Mouse (Mus musculus) right cerebral cortex, postnatal 4 days (tissue): ENCODE measurements around the gene Shank2.

Source experiments
- DNase-seq: peaks from one replicate; pipeline ENCODE4 v3.0.0-alpha.2; 2022

Gene Shank2

DNA sequence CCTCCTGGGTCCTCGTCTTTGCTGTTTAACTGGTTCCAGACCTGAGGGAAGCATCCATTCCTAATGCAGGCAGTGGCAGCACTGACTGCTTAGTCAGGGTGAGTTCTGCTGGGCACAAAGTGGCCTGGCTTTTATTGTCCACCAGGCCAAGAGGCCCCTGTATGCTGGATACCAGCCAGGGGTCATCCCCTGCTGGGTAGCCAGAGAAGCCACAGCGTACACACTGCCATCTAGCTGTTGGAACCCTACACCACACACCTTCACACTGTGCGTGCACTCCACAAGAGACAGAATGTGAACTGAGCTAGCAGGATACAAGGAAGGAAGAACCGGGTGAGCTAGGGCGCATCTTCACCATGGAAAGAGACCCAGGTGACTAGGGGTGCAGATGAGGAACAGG, 233.1 kb downstream of the Shank2 start:
- DNase-seq = no peak

DNA sequence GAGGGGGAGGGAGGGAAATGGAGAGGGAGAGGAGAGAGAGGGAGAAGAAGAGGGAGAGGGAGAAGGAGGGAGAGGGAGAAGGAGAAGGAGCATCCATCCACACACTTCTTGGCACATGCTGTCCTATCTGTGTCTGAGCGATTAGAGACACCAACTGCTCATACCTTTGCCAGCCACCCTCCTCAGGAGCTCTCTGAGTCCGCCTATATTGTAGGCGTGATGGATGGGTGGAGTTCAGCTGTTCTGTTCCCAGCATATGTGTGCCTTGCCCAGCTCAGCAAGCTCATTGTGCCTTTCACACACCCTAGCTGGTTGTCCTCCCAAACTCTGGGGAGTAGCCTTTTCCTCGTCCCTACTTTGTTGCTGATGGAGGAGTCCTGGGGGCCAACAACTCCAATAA, 233.8 kb downstream of the Shank2 start:
- no peak for DNase-seq

DNA sequence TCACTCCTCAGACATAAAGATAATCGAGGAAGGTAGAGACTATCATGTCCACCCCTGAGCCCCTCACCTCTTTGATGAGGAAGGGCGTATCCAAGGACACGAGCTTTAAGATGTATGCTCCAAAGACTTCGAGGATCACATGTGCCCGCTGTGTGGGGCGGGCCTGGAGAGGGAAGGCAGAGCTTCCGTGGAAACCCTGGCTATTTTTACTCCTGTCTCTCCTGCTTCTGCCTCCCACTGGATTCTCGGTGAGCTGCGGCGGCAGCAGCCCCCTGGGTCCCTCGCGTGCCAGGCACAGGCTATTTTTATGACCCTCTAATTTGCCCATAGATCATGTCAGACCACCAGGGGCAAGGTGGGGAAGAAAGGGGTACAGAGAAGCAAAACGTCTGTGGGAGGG, 235.1 kb downstream of the Shank2 start:
- DNase-seq = no peak

DNA sequence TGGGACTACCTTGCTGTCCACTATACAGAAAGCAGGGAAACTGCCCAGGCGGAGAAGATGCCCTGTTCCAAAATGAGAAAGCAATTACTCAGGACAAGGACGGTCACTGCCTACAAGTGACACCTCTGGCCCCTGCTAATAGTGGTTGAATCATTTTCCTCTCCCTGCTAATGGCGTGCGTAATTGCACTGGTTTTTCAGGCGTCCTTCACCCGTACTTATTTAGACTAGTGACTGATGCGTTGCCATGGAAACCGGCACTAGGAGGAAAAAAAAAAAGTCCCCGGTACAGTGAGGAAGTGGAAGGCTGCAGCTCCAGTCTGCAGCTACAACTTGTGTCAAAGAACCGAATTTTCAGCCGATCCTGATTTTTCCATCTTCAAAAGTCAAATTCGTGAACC, 236.7 kb downstream of the Shank2 start:
- no peak for DNase-seq

DNA sequence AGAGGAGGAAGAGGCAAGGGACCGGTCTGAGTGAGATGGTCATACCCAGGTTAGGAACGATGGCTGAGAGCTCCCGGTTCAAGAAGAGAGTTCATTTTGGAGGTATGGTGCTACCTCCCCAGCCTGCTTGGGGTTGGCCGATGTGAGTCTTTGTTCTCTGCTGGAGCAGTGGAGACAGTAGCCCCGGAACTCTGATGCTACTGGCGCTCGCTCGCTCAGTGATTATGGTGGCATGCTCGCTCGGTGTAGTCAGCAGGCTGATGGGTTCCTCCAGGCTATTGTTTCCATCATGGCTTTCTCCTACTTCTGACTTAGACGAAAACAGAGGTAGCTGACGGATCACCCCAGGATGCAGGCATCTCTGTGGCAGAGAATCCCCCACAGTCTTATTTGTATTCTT, 237.3 kb downstream of the Shank2 start:
- DNase-seq = no peak

DNA sequence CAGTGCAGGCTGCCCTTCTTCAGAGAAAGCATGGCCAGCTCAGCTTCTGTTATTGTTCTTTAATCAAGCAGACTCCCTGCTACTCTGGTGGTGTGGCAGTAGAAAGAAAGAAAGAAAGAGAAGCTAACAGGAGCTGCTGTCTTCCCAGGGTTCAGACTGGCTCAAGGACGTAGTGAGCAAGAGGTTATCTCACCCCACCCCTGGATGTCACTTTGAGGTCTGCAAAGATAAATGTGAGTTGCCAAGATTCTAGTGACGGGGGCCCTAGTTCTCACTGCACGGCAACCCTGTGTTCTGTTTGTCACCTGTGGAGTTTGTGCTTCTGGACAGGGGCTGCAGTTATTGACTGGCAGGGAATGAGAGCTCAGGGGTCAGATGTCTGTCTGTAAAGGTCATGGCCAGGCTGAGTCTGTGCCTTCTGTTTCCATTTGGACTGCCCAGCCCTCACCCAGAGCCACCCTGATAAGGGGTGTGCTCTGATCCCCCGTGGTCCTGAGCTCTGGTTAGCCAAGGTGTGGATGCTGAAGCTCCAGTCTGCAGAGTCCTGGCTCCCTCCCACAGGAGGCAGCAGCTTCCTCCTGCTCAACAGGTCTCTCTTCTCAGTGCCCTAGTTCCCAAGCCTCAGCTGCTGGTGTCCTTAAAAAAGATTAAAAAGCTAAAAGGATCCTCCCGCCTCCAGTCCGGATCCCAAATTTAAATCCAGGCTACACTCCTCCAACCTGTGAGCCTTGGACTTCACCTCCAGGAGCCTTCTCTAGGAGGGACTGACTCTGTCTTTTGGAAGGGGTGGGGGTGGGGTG, 238.0 kb downstream of the Shank2 start:
- no peak for DNase-seq

DNA sequence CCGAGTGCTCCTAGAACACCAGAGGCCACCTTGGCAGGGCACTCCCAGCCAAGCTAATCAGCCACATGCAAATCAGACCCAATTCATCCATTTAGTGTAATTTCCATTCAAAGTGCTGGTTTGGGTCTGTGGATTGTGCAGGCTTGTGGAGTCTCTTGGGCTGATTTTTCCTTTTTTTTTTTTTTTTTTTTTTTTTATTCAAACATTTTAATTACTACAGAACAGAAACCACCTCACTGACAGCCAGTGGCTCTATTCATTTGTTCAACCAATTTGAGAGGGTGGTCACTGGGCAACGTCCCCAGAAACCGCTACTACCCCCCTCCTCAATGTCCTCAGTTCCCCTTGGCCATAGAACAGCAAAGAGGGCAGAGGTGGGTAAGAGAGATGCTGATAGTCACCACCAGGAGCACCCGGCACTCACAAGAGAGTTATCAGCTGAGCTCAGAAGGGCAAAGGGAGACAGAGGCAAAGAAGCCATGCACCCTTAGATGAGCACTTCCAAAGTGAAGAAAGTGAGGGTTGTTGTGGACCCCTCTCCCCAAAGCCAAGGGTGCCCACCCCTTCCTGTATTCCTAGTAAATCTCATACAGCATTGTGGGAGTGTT, 239.1 kb downstream of the Shank2 start:
- no peak for DNase-seq

DNA sequence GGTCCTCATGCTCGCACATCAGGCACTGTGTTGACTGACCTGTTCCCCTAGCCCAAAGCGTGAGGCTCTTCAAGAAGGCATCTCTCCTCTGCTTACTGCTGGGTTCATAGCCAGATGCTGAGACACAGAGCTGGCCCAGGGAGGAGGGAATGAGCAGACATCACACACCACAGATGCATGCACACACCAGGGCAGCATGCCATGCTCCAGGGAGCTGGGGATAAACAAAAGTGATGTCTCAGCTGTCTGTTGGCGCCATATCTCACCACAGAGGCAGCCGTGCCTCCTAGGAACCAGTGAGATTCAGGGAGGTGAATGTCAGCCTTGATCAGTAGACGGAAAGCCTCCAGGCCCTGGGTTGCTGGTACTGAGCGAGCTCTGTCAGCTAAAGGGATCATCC, 242.5 kb downstream of the Shank2 start:
- no peak for DNase-seq

DNA sequence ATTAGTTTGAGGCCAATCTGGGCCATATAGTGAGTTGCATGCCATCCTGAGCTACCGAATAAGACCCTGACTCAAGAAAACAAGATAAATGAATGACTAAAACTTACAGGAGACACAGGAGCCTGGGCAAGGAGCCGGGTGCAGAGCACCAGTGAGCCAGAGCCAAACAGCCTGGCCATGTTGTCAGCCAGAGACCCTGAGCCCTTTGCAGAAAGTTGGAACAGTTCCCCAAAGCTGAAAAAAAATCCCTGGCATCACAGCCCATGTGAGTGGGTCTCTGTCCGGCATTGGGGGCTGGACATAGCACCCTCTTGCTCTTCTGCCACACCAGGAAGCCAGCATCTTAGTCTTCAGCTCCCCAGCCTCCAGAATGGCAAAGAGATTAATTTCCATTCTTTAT, 244.5 kb downstream of the Shank2 start:
- no peak for DNase-seq

DNA sequence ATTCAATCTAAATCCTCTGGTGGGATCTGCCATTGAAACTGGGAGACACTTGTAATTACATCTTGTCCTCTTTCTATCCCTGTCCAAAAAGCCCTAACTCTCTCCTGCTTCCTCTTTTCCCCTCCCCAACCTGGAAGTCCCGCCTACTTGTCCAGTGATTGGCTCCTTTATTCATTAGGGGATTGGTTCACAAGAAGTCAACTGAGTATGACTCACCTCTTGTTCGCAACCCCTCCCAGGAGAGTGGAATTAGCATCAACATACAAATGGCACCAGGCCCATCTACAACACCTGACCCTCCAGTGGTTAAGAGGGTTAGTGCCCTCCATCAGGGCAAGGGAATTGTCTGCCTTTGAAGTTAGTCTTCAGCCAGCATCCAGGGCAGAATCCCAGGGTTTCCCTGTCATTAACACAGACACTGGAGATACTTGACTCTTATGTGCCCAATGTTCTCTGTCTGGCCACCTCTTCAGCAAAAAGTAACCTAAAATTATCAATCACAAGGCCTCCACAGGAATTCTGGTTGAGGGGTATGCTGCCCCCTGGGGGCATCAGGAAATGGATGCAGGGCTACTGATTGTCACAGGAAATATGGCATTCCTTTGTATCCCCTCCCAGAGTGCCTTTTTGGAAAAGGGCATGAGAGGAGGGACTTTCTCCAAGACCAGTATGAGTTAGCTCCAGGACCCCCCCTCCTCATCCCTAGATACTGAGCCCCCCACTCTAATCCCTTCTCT, 247.1 kb downstream of the Shank2 start:
- no peak for DNase-seq

DNA sequence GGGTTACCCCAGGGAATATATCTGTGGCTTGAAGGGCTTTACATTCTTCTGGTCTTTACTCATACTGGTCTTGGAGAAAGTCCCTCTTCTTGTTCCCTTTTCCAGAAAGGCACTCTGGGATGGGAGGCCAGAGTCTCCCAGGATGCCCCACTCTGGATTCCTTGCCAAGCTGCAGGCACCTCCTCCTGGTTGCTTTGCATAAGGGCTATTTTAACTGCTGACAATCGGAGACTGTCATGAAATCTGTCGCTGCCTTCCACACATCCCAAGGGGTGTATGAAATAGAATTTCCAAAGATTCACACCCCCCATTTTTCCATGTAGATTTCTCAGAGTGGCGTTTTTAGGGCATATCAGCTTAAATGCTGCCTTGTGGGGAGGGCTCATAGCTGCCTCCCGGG, 249.1 kb downstream of the Shank2 start:
- DNase-seq = peak; percentile 38

DNA sequence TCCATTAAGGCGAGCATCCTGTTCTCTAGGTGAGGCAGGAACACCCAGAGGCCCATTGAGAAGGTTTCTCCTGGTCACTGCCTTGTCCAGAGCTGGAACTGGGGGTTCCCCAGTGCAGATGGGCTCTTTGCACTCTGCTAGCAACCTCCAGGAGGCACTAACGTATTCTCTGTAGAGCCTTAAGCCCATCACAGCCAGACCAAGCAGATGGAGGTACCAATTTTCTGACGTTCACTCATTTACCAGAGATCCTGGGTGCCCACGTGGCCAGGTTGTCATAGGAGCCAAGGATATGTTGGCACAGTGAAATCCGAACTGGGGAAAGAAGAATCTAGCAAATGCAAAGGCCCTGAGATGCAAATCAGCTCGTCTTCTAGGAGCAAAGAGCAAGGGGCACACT, 249.5 kb downstream of the Shank2 start:
- DNase-seq = no peak

DNA sequence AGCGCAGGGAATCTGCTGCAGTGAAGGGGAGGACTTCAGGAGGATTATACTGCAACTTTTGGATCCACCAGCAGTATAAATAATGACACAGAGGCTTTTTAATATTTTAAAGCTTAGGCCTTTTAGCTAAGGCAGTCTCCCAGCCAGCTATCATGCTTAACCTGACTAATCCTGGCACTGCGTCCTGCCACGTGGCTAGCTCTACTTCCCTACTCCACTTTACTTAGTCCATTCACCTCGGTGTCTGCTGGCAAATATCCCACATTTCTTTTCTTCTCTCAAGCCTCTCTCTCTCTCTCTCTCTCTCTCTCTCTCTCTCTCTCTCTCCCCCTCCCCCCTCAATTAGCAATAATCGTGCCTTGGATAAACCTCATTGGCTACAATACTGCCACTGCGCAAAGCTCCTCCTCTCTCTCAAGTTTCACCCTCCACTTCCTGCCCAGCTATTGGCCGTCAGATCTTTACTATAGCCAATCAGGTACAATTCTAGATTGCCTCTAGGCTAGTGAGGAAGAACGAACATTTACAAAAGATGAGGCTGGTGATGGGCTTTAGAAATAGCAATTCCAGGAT, 253.0 kb downstream of the Shank2 start:
- no peak for DNase-seq

DNA sequence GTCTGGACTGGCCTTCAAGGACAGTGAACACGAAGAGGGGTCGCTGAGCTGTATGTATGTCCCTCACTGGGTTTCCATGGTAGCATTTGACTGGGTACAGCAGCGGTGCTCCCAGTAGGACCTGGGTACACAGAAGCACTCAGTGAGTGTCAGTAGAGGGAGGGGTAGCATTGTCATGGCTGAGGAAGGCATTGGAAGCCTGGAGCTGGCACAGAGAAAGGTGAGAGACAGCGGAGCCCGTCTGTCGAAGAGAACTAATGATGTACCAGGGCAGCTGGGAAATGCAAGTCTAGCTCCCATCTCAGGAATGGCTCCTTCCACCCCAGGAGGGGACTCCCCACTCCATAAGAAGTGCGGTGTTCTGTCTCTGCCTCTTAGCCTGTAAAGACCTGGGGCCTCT, 256.1 kb downstream of the Shank2 start:
- DNase-seq = no peak

DNA sequence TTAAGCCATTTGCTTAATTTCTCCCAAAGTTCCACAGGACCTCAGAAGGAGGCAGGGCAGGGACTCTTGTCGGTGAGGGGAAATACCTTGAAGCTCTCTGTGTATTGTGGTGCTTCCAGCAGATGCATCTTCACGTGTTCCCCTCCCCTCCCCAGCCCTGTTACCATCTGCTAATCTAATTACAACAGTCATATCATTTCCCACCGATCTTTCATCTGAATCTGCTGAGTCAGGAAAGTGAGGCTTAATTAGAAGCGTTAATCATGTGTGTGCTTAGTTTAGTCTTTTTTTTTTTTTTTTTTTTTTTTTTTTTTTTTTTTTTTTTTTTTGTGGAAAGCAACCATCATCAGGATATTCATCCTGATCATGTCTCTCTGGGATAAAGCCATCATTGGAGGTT, 256.6 kb downstream of the Shank2 start:
- no peak for DNase-seq

DNA sequence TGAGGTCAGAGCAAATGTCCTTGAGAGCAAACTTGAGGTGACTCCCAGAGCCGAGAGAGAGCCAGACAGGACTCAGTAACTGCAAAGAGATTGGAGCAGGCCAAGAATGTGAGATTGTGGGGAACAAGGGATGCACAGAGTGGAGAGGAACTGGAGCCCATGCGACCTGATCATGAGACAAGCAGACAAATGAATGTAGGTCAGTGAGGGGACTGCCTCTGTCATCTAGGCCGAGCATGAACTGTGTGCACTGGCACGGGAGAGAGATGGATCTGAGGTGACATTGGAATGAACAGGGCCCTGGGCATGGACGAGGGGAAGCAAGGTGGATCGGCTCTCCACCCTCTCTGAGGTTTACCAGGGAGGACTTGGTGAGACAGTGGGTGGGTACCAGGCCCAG, 260.9 kb downstream of the Shank2 start:
- no peak for DNase-seq

DNA sequence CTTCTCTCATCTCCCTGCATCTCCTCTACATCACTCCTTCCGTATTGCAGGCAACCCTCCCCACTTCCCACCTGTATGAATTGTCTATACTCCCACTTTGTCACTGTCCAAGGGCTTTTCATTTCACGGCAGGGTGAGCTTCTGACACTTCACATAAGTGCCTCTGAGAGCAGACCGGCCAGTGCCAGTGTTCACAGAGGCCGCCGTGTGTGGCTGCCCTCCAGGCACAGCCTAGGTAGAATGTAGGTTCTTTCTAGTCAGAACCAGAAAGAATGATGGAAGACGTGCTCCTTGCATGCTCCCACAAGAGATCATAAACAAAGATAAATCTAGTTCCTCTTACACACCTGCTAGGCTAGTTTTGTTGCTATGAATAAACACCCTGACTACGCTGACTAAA, 265.0 kb downstream of the Shank2 start:
- DNase-seq = no peak

DNA sequence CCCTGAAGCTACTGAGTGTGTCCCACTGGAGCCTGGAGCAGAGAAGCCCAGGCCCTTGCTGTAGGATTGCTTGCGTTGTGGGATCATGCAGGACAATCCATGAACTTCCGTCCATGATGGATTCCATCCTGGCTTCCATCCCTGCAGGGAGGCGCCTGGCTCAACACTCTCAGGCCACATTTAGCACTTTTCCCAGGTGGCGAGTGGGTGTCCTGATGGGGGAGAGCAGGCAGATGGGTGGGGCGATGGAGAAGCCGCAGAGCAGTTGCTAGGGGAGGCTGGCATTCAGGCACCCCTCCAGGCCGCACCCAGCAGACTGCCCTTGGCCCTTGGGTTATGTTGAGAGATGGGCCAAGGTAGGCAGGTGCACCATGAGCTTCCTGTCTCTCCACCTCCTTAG, 266.6 kb downstream of the Shank2 start:
- no peak for DNase-seq

DNA sequence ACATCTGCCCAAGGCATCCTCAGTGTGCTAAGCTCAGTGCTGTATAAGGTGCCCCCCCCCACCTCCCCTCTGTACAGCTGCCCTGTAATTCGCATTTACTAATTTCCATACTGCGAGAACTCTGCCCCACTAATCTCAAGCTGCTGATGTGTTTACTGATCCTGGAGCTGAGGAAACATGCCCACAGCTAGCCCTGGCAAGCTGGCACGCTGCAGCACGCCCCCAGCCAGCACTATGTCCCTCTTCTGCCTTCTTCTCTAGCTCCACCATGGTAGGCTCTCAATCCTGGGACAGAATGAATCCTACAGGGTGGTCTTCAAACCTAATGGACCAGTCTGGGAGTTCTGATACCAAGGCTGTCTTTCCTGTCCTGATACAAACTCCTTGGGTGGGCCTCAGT, 267.1 kb downstream of the Shank2 start:
- DNase-seq = no peak

DNA sequence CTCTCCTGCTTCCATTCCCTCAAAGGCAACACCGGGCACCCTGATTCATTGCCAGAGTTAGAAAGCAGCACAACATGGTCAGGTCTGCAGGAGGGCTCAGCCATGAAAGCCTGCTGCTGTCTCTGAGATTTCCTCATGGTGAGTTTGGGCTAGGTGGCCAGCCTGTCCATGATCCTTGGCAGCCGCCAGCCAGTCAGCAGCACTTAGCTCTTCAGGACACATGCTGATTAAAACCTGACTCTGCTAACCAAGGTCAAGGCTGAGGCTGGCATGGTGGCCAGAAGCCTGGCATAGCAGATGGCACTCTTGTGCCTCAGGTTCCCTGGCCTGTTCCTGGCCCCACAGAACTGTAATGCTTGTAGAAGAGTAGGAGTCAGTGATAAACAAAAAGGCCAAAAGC, 269.3 kb downstream of the Shank2 start:
- DNase-seq = no peak

DNA sequence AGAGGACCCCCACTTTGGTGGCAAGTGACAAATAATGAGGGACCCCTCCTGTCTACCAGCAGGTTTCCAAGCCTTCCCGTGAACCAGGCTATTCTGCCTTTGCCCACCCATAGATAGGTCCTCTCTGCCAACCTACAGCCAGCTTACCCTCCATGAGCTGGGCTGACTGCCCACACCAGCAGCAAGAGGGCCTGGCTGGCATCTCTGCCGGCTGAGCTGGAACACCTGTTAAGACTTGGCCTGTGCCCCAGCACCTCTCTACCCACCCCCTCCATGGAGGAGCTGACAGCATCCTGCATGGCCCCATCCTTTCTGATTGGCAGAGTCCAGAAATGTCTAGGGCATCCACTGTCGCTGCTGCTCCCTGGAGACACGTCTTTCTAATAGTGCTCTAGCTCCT, 277.0 kb downstream of the Shank2 start:
- no peak for DNase-seq

DNA sequence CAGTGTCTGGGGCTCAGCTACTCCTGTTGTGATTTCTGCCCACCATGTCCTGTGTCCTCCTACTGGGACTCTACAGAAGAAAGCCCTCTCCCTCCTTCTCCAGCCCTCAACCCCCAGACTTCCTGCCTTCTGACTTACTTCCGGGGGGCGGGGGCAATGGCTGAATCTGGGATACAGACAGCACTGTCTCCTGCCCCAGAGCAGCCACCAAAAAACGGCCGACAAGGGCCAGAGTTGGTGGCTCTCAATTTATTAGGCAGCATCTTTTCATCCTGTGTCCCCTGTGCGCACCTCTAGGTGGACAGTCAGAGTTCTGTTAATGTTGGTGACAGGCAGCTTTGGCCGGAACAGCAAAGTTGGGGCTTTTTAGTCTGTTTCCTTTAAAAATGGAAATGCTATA, 282.0 kb downstream of the Shank2 start:
- DNase-seq = peak; percentile 38

DNA sequence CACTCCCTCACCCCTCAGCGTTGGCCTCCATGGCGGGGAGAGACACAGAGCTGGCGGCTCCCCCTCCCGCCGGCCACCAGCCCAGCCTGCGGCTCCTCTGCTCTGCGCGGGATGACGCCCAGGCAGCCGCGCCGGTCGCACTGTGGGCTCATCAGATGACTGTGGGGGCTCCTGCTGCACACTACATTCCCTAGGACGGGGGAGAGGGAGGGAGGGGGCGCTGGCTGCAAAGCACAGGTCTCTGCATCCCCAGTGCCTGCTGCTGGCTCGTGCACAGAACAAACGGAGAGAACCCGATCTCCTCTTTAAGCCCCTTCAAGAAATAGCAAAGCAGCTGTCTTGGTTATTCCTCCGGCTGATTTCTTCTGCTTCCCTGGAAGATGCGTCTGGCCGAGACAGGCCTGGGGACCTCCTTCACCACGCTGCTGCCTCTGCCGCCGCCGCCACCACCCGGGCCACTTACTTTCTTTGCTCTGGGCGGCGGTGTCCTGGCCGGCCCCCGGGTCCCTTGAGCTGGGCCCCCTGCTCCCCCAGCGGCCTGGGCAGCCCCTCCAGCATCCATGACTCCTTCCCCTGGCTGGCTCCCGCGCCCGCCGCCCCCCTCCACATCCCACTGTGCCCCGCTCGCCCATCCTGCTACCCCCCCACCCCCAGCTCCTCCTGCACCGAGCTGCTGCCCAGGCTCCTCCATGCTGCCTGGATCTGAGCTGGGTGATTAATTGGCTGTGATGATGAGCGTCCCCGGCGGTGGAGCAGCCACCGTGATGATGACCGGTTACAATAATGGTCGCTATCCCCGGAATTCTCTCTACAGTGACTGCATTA, 282.7 kb downstream of the Shank2 start:
- peak; percentile 66 for DNase-seq
